Mouse (Mus musculus): ENCODE results near the gene Il10. TPM values are rescaled to one million over a fixed set of nuclear protein-coding genes. Genes with fewer than 3 reads are reported as not detected.

Il10 gene
- total and polyA plus RNA-seq, 3 experiments: 236 to 903 (median 389) TPM

GRCm38 (mm10) chr1:131048121-131048863, 28.6 kb downstream of the Il10 start:
- Histone ChIP-seq H3K79me2 (replicated peaks; ENCODE audit: control insufficient read depth, extremely low read depth, insufficient read depth, poor library complexity, severe bottlenecking) (no peaks in the 10 kb centered on the region), H3K4me2 (ENCODE audit: insufficient read depth, low read depth, poor library complexity, severe bottlenecking) (peak overlapping the region; percentile 58), H3K9me3 (replicated peaks; ENCODE audit: low read length) (peaks cover 1% of the 10 kb centered on the region), H3K4me3 (replicated peaks in 1 of 3; ENCODE audit: low read depth in 2 of 3, low read length in 2 of 3, poor library complexity in 1 of 3) (no peak overlapping the region), H3K27ac (ENCODE audit: insufficient read depth, low read depth) (peak overlapping the region; percentile 99), H3K36me3 (replicated peaks in 1 of 2; ENCODE audit: control insufficient read depth in 1 of 2, insufficient read depth in 1 of 2, low read length in 1 of 2) (no peaks in the 10 kb centered on the region), H3K27me3 (replicated peaks) (no peaks in the 10 kb centered on the region), H3K4me1 (ENCODE audit: control insufficient read depth in 1 of 2, insufficient read depth in 2 of 2) (peaks cover 54 to 86% of the 10 kb centered on the region in 2 experiments), H3K9ac (ENCODE audit: insufficient read depth, low read depth) (peak overlapping the region; percentile 51; the same call in 1 of the 2 replicates)
- no peak for DNase-seq (ENCODE audit: extremely low read depth)
- in situ Hi-C loops (cut with MboI; ENCODE audit: low pct_ligation_motif_present, low pct_unique_long_range_greater_than_20kb, low sequenced_read_pairs): no loop called here
- TF ChIP-seq ZKSCAN1 (IDR thresholded peaks at IDR 0.05; ENCODE audit: borderline replicate concordance, low read depth, low read length) (no peak), MYC (IDR thresholded peaks at IDR 0.05; ENCODE audit: low read depth, low read length) (no peak), MEF2A (IDR thresholded peaks at IDR 0.05; ENCODE audit: borderline replicate concordance, low read depth, low read length) (0 out of 2 replicates have a peak, but pooled peaks have one; percentile 4), ETS1 (conservative IDR thresholded peaks at IDR 0.05; ENCODE audit: low read depth, low read length) (no peak; the same call in 1 of the 2 replicates), NRF1 (IDR thresholded peaks at IDR 0.05; ENCODE audit: low read depth, low read length) (no peak), MAFK (IDR thresholded peaks at IDR 0.05; ENCODE audit: insufficient replicate concordance, low read length) (no peak), BHLHE40 (IDR thresholded peaks at IDR 0.05; ENCODE audit: low read depth, low read length) (peak; percentile 85), ZC3H11A (IDR thresholded peaks at IDR 0.05; ENCODE audit: low read depth, low read length) (no peak)
- dilution Hi-C loops (cut with MboI; ENCODE audit: extremely low pct_ligation_motif_present, extremely low pct_unique_long_range_greater_than_20kb, low sequenced_read_pairs): no loop called here

DNA sequence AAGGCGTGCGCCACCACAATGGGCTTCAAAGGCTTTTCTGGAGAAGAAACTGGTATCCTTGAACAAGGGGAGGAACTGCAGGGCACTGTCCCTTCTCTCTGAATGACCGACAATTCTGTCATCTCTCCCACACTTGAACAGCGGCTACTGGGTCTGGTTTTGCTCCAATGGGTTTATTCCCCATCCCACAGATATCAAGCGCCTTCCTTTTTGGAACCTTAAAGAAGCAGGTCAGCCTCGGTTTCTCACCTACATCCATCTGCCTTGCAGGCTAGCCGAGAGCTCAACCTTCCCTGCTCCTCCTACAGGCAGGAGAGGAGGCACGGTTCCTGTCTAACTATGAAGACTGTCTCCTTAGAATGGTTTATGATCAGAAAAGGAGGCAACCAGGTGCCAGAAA, 29.3 kb downstream of the Il10 start:
- in situ Hi-C loops (cut with MboI; ENCODE audit: low pct_ligation_motif_present, low pct_unique_long_range_greater_than_20kb, low sequenced_read_pairs) (no loop called here), dilution Hi-C loops (cut with MboI; ENCODE audit: extremely low pct_ligation_motif_present, extremely low pct_unique_long_range_greater_than_20kb, low sequenced_read_pairs) (no loop called here)
- no peak overlapping the region for H3K4me3 ChIP-seq (replicated peaks in 1 of 3; ENCODE audit: low read depth in 2 of 3, low read length in 2 of 3, poor library complexity in 1 of 3)
- H3K27me3 ChIP-seq (replicated peaks): no peaks in the 10 kb centered on the region
- H3K9me3 ChIP-seq (replicated peaks; ENCODE audit: low read length): no peaks in the 10 kb centered on the region
- TF ChIP-seq POLR2A (IDR thresholded peaks at IDR 0.05; ENCODE audit: low read depth, low read length) (no peak; the same call in 1 of the 2 replicates), KAT2A (IDR thresholded peaks at IDR 0.05; ENCODE audit: insufficient replicate concordance, low read length) (no peak)
- peak overlapping the region; percentile 99 for H3K27ac ChIP-seq (ENCODE audit: insufficient read depth, low read depth)
- H3K79me2 ChIP-seq (replicated peaks; ENCODE audit: control insufficient read depth, extremely low read depth, insufficient read depth, poor library complexity, severe bottlenecking): no peaks in the 10 kb centered on the region
- peaks cover 0 to 5% of the 10 kb centered on the region in 2 experiments for H3K36me3 ChIP-seq (replicated peaks in 1 of 2; ENCODE audit: control insufficient read depth in 1 of 2, insufficient read depth in 1 of 2, low read length in 1 of 2)
- peak overlapping the region; percentile 58 for H3K4me2 ChIP-seq (ENCODE audit: insufficient read depth, low read depth, poor library complexity, severe bottlenecking)
- H3K9ac ChIP-seq (ENCODE audit: insufficient read depth, low read depth): peak overlapping the region; percentile 51
- DNase-seq (ENCODE audit: extremely low read depth): no peak
- peaks cover 55 to 92% of the 10 kb centered on the region in 2 experiments for H3K4me1 ChIP-seq (ENCODE audit: control insufficient read depth in 1 of 2, insufficient read depth in 2 of 2)

- in situ Hi-C loops (cut with MboI; ENCODE audit: low pct_ligation_motif_present, low pct_unique_long_range_greater_than_20kb, low sequenced_read_pairs): no loop called here
- Histone ChIP-seq H3K9ac (ENCODE audit: insufficient read depth, low read depth) (no peak overlapping the region; the same call in 1 of the 2 replicates), H3K4me1 (ENCODE audit: control insufficient read depth in 1 of 2, insufficient read depth in 2 of 2) (peaks cover 55 to 94% of the 10 kb centered on the region in 2 experiments), H3K27ac (ENCODE audit: insufficient read depth, low read depth) (peak overlapping the region; percentile 99), H3K4me3 (replicated peaks in 1 of 3; ENCODE audit: low read depth in 2 of 3, low read length in 2 of 3, poor library complexity in 1 of 3) (no peak overlapping the region), H3K4me2 (ENCODE audit: insufficient read depth, low read depth, poor library complexity, severe bottlenecking) (peak overlapping the region; percentile 58), H3K27me3 (replicated peaks) (no peaks in the 10 kb centered on the region), H3K9me3 (replicated peaks; ENCODE audit: low read length) (no peaks in the 10 kb centered on the region), H3K36me3 (replicated peaks in 1 of 2; ENCODE audit: control insufficient read depth in 1 of 2, insufficient read depth in 1 of 2, low read length in 1 of 2) (peaks cover 3 to 10% of the 10 kb centered on the region in 2 experiments), H3K79me2 (replicated peaks; ENCODE audit: control insufficient read depth, extremely low read depth, insufficient read depth, poor library complexity, severe bottlenecking) (no peaks in the 10 kb centered on the region)
- DNase-seq (ENCODE audit: extremely low read depth): peak; percentile 98
- dilution Hi-C loops (cut with MboI; ENCODE audit: extremely low pct_ligation_motif_present, extremely low pct_unique_long_range_greater_than_20kb, low sequenced_read_pairs): no loop called here
- TF ChIP-seq ZC3H11A (IDR thresholded peaks at IDR 0.05; ENCODE audit: low read depth, low read length): no peak
- TF ChIP-seq NELFE (IDR thresholded peaks at IDR 0.05; ENCODE audit: low read depth, low read length): no peak
- TF ChIP-seq RCOR1 (conservative IDR thresholded peaks at IDR 0.05; ENCODE audit: low read depth, low read length): no peak
- no peak for TF ChIP-seq GABPA (IDR thresholded peaks at IDR 0.05; ENCODE audit: insufficient replicate concordance, low read depth, low read length)
- TF ChIP-seq EP300 (IDR thresholded peaks at IDR 0.05; ENCODE audit: low read length): peak; percentile 88; the same call in 1 of the 2 replicates
- no peak for TF ChIP-seq ELF1 (IDR thresholded peaks at IDR 0.05; ENCODE audit: low read depth, low read length)
- no peak for TF ChIP-seq CTCF (conservative IDR thresholded peaks at IDR 0.05 in 1 of 2, IDR thresholded peaks at IDR 0.05 in 1 of 2; ENCODE audit: low read depth in 2 of 2, low read length in 2 of 2)
- peak; percentile 32; the same call in 1 of the 2 replicates for TF ChIP-seq HCFC1 (IDR thresholded peaks at IDR 0.05; ENCODE audit: low read depth, low read length)
- TF ChIP-seq ETS1 (conservative IDR thresholded peaks at IDR 0.05; ENCODE audit: low read depth, low read length): peak; percentile 97
- no peak for TF ChIP-seq RAD21 (IDR thresholded peaks at IDR 0.05; ENCODE audit: low read depth, low read length)
- TF ChIP-seq MXI1 (IDR thresholded peaks at IDR 0.05; ENCODE audit: low read depth, low read length): peak; percentile 33; the same call in 1 of the 2 replicates
- peak; percentile 38; the same call in 1 of the 2 replicates for TF ChIP-seq MAZ (IDR thresholded peaks at IDR 0.05; ENCODE audit: low read depth, low read length)
- TF ChIP-seq UBTF (IDR thresholded peaks at IDR 0.05; ENCODE audit: low read depth, low read length): no peak
- no peak for TF ChIP-seq ZKSCAN1 (IDR thresholded peaks at IDR 0.05; ENCODE audit: borderline replicate concordance, low read depth, low read length)
- peak; percentile 86; the same call in 1 of the 2 replicates for TF ChIP-seq POLR2AphosphoS2 (IDR thresholded peaks at IDR 0.05; ENCODE audit: low read depth, low read length)
- peak; percentile 41; the same call in 1 of the 2 replicates for TF ChIP-seq POLR2A (IDR thresholded peaks at IDR 0.05; ENCODE audit: low read depth, low read length)
Measured at GRCm38 (mm10) chr1:131049361-131049806, 29.7 kb downstream of the Il10 start.
